Mouse (Mus musculus) neural tube, embryonic 12.5 days (tissue): ENCODE data around the gene Gmfg. TPM values are rescaled to one million over a fixed set of nuclear protein-coding genes. Genes with fewer than 3 reads are reported as not detected.

Experiments used
- ATAC-seq: fragments of 200-750 bp; cut with Nextera tagmentation; 2 replicates; pipeline ENCODE4 v1.8.0; 2017; ENCODE audit warnings: low read depth, mild to moderate bottlenecking, moderate TSS enrichment, moderate library complexity; ENCODE audit not compliant: low FRiP score
- H3K27ac ChIP-seq: fragments of 300-500 bp; sonication (generic); 2 replicates; pipeline ENCODE4 v1.5.1; 2016
- H3K27me3 ChIP-seq: fragments of 300-500 bp; sonication (generic); replicated peaks from 2 replicates; pipeline ENCODE4 v1.6.1; 2016; ENCODE audit warnings: mild to moderate bottlenecking
- H3K36me3 ChIP-seq: fragments of 300-500 bp; sonication (generic); 2 replicates; pipeline ENCODE4 v1.6.1; 2016; ENCODE audit warnings: mild to moderate bottlenecking
- H3K4me1 ChIP-seq: fragments of 300-500 bp; sonication (generic); 2 replicates; pipeline ENCODE4 v1.6.1; 2016
- H3K4me2 ChIP-seq: fragments of 300-500 bp; sonication (generic); replicated peaks from 2 replicates; pipeline ENCODE4 v1.6.1; 2016; ENCODE audit warnings: mild to moderate bottlenecking
- H3K4me3 ChIP-seq: fragments of 300-500 bp; sonication (generic); 2 replicates; pipeline ENCODE4 v1.5.1; 2016
- H3K9ac ChIP-seq: fragments of 300-500 bp; sonication (generic); 2 replicates; pipeline ENCODE4 v1.6.1; 2016; ENCODE audit warnings: mild to moderate bottlenecking
- H3K9me3 ChIP-seq: fragments of 300-500 bp; sonication (generic); 2 replicates; pipeline ENCODE4 v1.6.1; 2016; ENCODE audit warnings: mild to moderate bottlenecking
- WGBS: fragments of 180-500 bp; shearing (Covaris S2); methylation state at CpG from one replicate; pipeline ENCODE4 v1.1.7; 2016; 5-methylcytosine and 5-hydroxymethylcytosine counted together
- polyA plus RNA-seq: library from polyadenylated mRNA; unstranded; fragments of >200 nt; fragmentation: Nextera tagmentation; extraction: Ambion mirVana; gene quantifications from 2 replicates; pipeline ENCODE4 v1.2.1, GENCODE M21; 2016

Gmfg gene
- polyA plus RNA-seq, 1 experiment from 2014 or later: 8.1 TPM

- Histone ChIP-seq H3K4me1 (no peaks in the 10 kb centered on the region), H3K4me2 (no peak overlapping the region), H3K27ac (no peak overlapping the region), H3K9ac (no peak overlapping the region), H3K27me3 (no peaks in the 10 kb centered on the region), H3K36me3 (peaks cover 87% of the 10 kb centered on the region), H3K9me3 (no peaks in the 10 kb centered on the region), H3K4me3 (no peak overlapping the region)
- no peak for ATAC-seq
These were observed 19.9 kb upstream of the Gmfg start for GRCm38 (mm10) chr7:28417368-28417767.

- WGBS: 85% methylated on average over 8 of the region's 8 CpGs
- H3K4me1 ChIP-seq: no peaks in the 10 kb centered on the region
- no peak overlapping the region for H3K9ac ChIP-seq
- H3K9me3 ChIP-seq: no peaks in the 10 kb centered on the region
- no peak overlapping the region for H3K4me3 ChIP-seq
- no peak overlapping the region for H3K4me2 ChIP-seq
- ATAC-seq: no peak
- peaks cover 87% of the 10 kb centered on the region for H3K36me3 ChIP-seq
- no peak overlapping the region for H3K27ac ChIP-seq
- no peaks in the 10 kb centered on the region for H3K27me3 ChIP-seq
These were observed 19.1 kb upstream of the Gmfg start for GRCm38 (mm10) chr7:28418096-28418670.

GRCm38 (mm10) chr7:28419416-28419815, 17.8 kb upstream of the Gmfg start:
- H3K4me1 ChIP-seq: no peaks in the 10 kb centered on the region
- peaks cover 80% of the 10 kb centered on the region for H3K36me3 ChIP-seq
- no peak overlapping the region for H3K27ac ChIP-seq
- ATAC-seq: no peak
- H3K27me3 ChIP-seq: no peaks in the 10 kb centered on the region
- H3K4me2 ChIP-seq: no peak overlapping the region
- whole genome bisulfite sequencing: 100% methylated on average over 2 of the region's 2 CpGs
- H3K9ac ChIP-seq: no peak overlapping the region
- H3K4me3 ChIP-seq: no peak overlapping the region
- no peaks in the 10 kb centered on the region for H3K9me3 ChIP-seq

- Histone ChIP-seq H3K9ac (no peak overlapping the region), H3K4me2 (no peak overlapping the region), H3K27ac (no peak overlapping the region), H3K36me3 (peaks cover 56% of the 10 kb centered on the region), H3K4me3 (no peak overlapping the region), H3K9me3 (no peaks in the 10 kb centered on the region), H3K27me3 (no peaks in the 10 kb centered on the region), H3K4me1 (no peaks in the 10 kb centered on the region)
- no peak for ATAC-seq
- WGBS: 93% methylated on average over 1 of the region's 1 CpGs
These were observed 14.2 kb upstream of the Gmfg start for GRCm38 (mm10) chr7:28423018-28423417.

- no peaks in the 10 kb centered on the region for H3K9me3 ChIP-seq
- H3K9ac ChIP-seq: no peak overlapping the region
- no peak overlapping the region for H3K4me2 ChIP-seq
- no peaks in the 10 kb centered on the region; the same call in 1 of the 2 replicates for H3K4me1 ChIP-seq
- H3K27ac ChIP-seq: no peak overlapping the region
- no peaks in the 10 kb centered on the region for H3K27me3 ChIP-seq
- no peak for ATAC-seq
- no peak overlapping the region for H3K4me3 ChIP-seq
- H3K36me3 ChIP-seq: peaks cover 12% of the 10 kb centered on the region
These were observed 9.5 kb upstream of the Gmfg start for GRCm38 (mm10) chr7:28427738-28428137.

- Histone ChIP-seq H3K9me3 (no peaks in the 10 kb centered on the region), H3K27ac (no peak overlapping the region), H3K27me3 (no peaks in the 10 kb centered on the region), H3K9ac (no peak overlapping the region), H3K4me1 (peaks cover 17% of the 10 kb centered on the region), H3K4me2 (no peak overlapping the region), H3K36me3 (peaks cover 7% of the 10 kb centered on the region), H3K4me3 (no peak overlapping the region)
- 86% methylated on average over 1 of the region's 1 CpGs for WGBS
- no peak for ATAC-seq
These were observed 6.7 kb upstream of the Gmfg start for GRCm38 (mm10) chr7:28430512-28430911.

GRCm38 (mm10) chr7:28432252-28432651, 5.0 kb upstream of the Gmfg start:
- H3K4me3 ChIP-seq: no peak overlapping the region
- no peak overlapping the region for H3K9ac ChIP-seq
- no peaks in the 10 kb centered on the region for H3K9me3 ChIP-seq
- WGBS: 96% methylated on average over 2 of the region's 2 CpGs
- H3K27ac ChIP-seq: no peak overlapping the region
- no peak overlapping the region for H3K4me2 ChIP-seq
- H3K36me3 ChIP-seq: peaks cover 7% of the 10 kb centered on the region
- peaks cover 21% of the 10 kb centered on the region for H3K4me1 ChIP-seq
- no peak for ATAC-seq
- H3K27me3 ChIP-seq: no peaks in the 10 kb centered on the region

GRCm38 (mm10) chr7:28435660-28436259, 1.5 kb upstream of the Gmfg start:
- Histone ChIP-seq H3K27me3 (no peaks in the 10 kb centered on the region), H3K4me1 (peaks cover 23% of the 10 kb centered on the region), H3K27ac (no peak overlapping the region), H3K36me3 (peaks cover 7% of the 10 kb centered on the region), H3K9ac (peak overlapping the region; percentile 95), H3K4me3 (peak overlapping the region; percentile 84), H3K4me2 (peak overlapping the region; percentile 70), H3K9me3 (no peaks in the 10 kb centered on the region)
- ATAC-seq: peak; percentile 48
- WGBS: under 1% methylated on average over 39 of the region's 70 CpGs

- peak; percentile 99 for ATAC-seq
- H3K27ac ChIP-seq: 0 out of 2 replicates have a peak overlapping the region, but pooled peaks have one; percentile 2
- under 1% methylated on average over 64 of the region's 64 CpGs for WGBS
These were observed 859 bp upstream of the Gmfg start for GRCm38 (mm10) chr7:28436271-28436904.

GRCm38 (mm10) chr7:28437964-28438363, 717 bp downstream of the Gmfg start:
- Histone ChIP-seq H3K4me1 (peaks cover 23% of the 10 kb centered on the region), H3K4me3 (no peak overlapping the region), H3K9ac (no peak overlapping the region), H3K27me3 (no peaks in the 10 kb centered on the region), H3K9me3 (no peaks in the 10 kb centered on the region), H3K4me2 (no peak overlapping the region), H3K27ac (no peak overlapping the region), H3K36me3 (peaks cover 5% of the 10 kb centered on the region; the same call in 1 of the 2 replicates)
- ATAC-seq: no peak

More at GRCm38 (mm10) chr7:28436271-28436904, 859 bp upstream of the Gmfg start:
- no peaks in the 10 kb centered on the region for H3K27me3 ChIP-seq
- H3K9me3 ChIP-seq: no peaks in the 10 kb centered on the region
- peak overlapping the region; percentile 95 for H3K9ac ChIP-seq
- H3K36me3 ChIP-seq: peaks cover 7% of the 10 kb centered on the region
- peaks cover 23% of the 10 kb centered on the region for H3K4me1 ChIP-seq
- peak overlapping the region; percentile 84 for H3K4me3 ChIP-seq
- peak overlapping the region; percentile 71 for H3K4me2 ChIP-seq

- no peaks in the 10 kb centered on the region for H3K27me3 ChIP-seq
- H3K4me2 ChIP-seq: no peak overlapping the region
- no peaks in the 10 kb centered on the region for H3K36me3 ChIP-seq
- H3K4me3 ChIP-seq: no peak overlapping the region
- no peak overlapping the region for H3K27ac ChIP-seq
- H3K4me1 ChIP-seq: peaks cover 22% of the 10 kb centered on the region
- WGBS: 85% methylated on average over 2 of the region's 2 CpGs
- H3K9me3 ChIP-seq: no peaks in the 10 kb centered on the region
- no peak overlapping the region for H3K9ac ChIP-seq
- no peak for ATAC-seq
These were observed 1.5 kb downstream of the Gmfg start for GRCm38 (mm10) chr7:28438771-28439170.

- no peak overlapping the region for H3K27ac ChIP-seq
- H3K4me1 ChIP-seq: 0 out of 2 replicates have a peak, but pooled peaks cover 4% of the 10 kb centered on the region
- 51% methylated on average over 2 of the region's 2 CpGs for whole genome bisulfite sequencing
These were observed 3.5 kb downstream of the Gmfg start for GRCm38 (mm10) chr7:28440739-28441138.

More at GRCm38 (mm10) chr7:28440739-28441138, 3.5 kb downstream of the Gmfg start:
- H3K9me3 ChIP-seq: no peaks in the 10 kb centered on the region
- no peaks in the 10 kb centered on the region for H3K36me3 ChIP-seq
- ATAC-seq: no peak
- no peak overlapping the region for H3K4me2 ChIP-seq
- no peak overlapping the region for H3K4me3 ChIP-seq
- H3K9ac ChIP-seq: no peak overlapping the region
- H3K27me3 ChIP-seq: peaks cover 2% of the 10 kb centered on the region; the same call in 1 of the 2 replicates
